Mouse (Mus musculus) neural tube, embryonic 14.5 days (tissue): ENCODE results near the gene Zfp580. TPM values are rescaled to one million over a fixed set of nuclear protein-coding genes. Genes with fewer than 3 reads are reported as not detected.

Source experiments
- ATAC-seq: fragments of 200-750 bp; cut with Nextera tagmentation; 2 replicates; pipeline ENCODE4 v1.8.0; 2017; ENCODE audit warnings: low read depth, mild to moderate bottlenecking, moderate TSS enrichment, moderate library complexity
- H3K27ac ChIP-seq: fragments of 300-500 bp; sonication (generic); 2 replicates; pipeline ENCODE4 v1.5.1; 2014; ENCODE audit warnings: low read depth, mild to moderate bottlenecking, control low read depth, low read length, moderate library complexity, mixed read lengths
- H3K27me3 ChIP-seq: fragments of 300-500 bp; sonication (generic); 2 replicates; pipeline ENCODE4 v1.6.1; 2014; ENCODE audit warnings: low read length; ENCODE audit not compliant: control insufficient read depth, insufficient read depth
- H3K36me3 ChIP-seq: fragments of 300-500 bp; sonication (generic); 2 replicates; pipeline ENCODE4 v1.6.1; 2014; ENCODE audit warnings: low read length, mixed read lengths; ENCODE audit not compliant: control insufficient read depth, insufficient read depth
- H3K4me1 ChIP-seq: fragments of 300-500 bp; sonication (generic); 2 replicates; pipeline ENCODE4 v1.6.1; 2014; ENCODE audit warnings: low read length; ENCODE audit not compliant: control insufficient read depth, insufficient read depth
- H3K4me2 ChIP-seq: fragments of 300-500 bp; sonication (generic); 2 replicates; pipeline ENCODE4 v1.6.1; 2014; ENCODE audit warnings: mild to moderate bottlenecking, low read depth, low read length, control low read depth
- H3K4me3 ChIP-seq: fragments of 300-500 bp; sonication (generic); 2 replicates; pipeline ENCODE4 v1.5.1; 2014; ENCODE audit warnings: low read depth, low read length, control low read depth, mixed read lengths
- H3K9ac ChIP-seq: fragments of 300-500 bp; sonication (generic); replicated peaks from 2 replicates; pipeline ENCODE4 v1.6.1; 2014; ENCODE audit warnings: low read depth, mild to moderate bottlenecking, control low read depth, low read length, mixed read lengths
- H3K9me3 ChIP-seq: fragments of 300-500 bp; sonication (generic); 2 replicates; pipeline ENCODE4 v1.6.1; 2016; ENCODE audit warnings: low read length; ENCODE audit not compliant: control insufficient read depth
- WGBS: fragments of 180-500 bp; shearing (Covaris S2); extraction: QIAGEN DNeasy Blood & Tissue Kit; methylation state at CpG from one replicate; pipeline ENCODE4 v1.1.7; 2014; 5-methylcytosine and 5-hydroxymethylcytosine counted together
- polyA plus RNA-seq: library from polyadenylated mRNA; unstranded; fragments of >200 nt; fragmentation: Nextera tagmentation; extraction: Ambion mirVana; gene quantifications from 2 replicates; pipeline ENCODE4 v1.2.1, GENCODE M21; 2014

Zfp580 gene
- polyA plus RNA-seq, 1 experiment from 2014 or later: 111 TPM

DNA sequence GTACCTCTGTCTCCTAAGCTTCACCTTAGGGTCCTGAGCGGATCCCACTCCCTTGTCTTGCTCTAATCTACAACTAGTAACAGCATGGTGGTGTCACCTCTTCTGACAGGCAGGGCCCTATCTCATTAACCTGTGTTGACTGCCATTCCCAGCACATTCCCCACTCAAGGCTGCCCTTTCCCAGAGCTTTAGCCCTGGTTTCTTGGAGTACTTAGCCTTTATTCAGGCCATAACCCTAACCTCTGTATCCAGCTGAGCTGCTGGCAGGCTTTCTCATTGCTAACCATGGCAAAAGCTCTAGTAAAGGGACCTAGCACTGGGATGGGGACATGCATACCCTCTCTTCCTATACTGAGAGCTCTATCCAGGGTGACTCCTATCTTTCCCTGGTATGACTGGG is 7.3 kb downstream of the Zfp580 start:
- no peak overlapping the region for H3K9ac ChIP-seq
- ATAC-seq: no peak
- H3K4me3 ChIP-seq: no peak overlapping the region
- H3K27ac ChIP-seq: no peak overlapping the region
- H3K9me3 ChIP-seq: no peaks in the 10 kb centered on the region
- peaks cover 26% of the 10 kb centered on the region for H3K4me1 ChIP-seq
- 92% methylated on average over 1 of the region's 1 CpGs for WGBS
- no peak overlapping the region for H3K4me2 ChIP-seq
- no peaks in the 10 kb centered on the region for H3K36me3 ChIP-seq
- peaks cover 21% of the 10 kb centered on the region for H3K27me3 ChIP-seq

DNA sequence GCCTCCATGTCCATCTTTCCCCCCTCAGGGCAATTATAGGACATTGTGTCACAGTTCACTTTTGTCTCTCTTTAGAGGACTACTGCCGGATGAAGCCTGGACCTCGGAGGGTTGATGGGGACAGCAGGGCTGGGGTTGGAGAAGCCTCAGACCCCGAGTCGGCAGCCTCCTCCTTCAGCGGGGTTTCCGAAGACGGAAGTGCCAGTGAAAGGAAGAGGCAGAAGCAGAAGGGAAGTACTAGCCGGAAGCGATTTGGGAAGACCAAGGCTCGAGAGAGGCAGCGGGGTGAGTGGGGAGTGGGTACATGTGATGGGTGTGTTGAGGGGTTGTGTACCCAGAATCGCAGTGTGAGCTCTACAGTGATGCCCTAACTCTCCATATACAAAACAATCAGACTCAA is 8.1 kb downstream of the Zfp580 start:
- H3K9ac ChIP-seq: no peak overlapping the region
- H3K4me2 ChIP-seq: no peak overlapping the region
- H3K27ac ChIP-seq: peak overlapping the region; percentile 97
- H3K36me3 ChIP-seq: no peaks in the 10 kb centered on the region
- ATAC-seq: no peak
- no peaks in the 10 kb centered on the region for H3K9me3 ChIP-seq
- WGBS: 93% methylated on average over 12 of the region's 12 CpGs
- peaks cover 19% of the 10 kb centered on the region for H3K27me3 ChIP-seq
- H3K4me1 ChIP-seq: peaks cover 31% of the 10 kb centered on the region
- H3K4me3 ChIP-seq: no peak overlapping the region

DNA sequence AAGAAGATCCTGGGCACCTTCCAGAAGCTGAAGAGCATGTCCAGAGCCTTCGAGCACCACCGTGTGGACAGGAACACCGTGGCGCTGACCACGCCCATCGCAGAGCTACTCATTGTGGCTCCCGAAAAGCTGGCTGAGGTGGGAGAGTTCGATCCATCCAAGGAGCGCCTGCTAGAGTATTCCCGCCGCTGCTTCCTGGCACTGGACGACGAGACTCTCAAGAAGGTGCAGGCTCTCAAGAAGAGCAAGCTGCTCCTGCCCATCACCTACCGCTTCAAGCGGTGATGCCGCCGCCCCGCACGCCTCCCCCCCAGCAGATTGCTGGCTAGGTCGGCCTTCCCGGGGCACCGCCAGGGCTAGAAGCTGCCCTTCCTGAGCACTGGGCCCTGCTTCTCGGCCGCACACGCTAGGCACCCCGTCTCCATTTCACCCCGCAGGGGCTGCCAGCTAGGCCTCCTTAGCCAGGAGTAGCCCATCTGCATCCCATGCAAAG is 8.9 kb downstream of the Zfp580 start:
- no peak for ATAC-seq
- peak overlapping the region; percentile 63 for H3K9ac ChIP-seq
- H3K9me3 ChIP-seq: no peaks in the 10 kb centered on the region
- WGBS: 2% methylated on average over 27 of the region's 27 CpGs
- H3K4me3 ChIP-seq: peak overlapping the region; percentile 68
- H3K27ac ChIP-seq: peak overlapping the region; percentile 97
- peaks cover 13% of the 10 kb centered on the region for H3K27me3 ChIP-seq
- peaks cover 36% of the 10 kb centered on the region for H3K4me1 ChIP-seq
- peak overlapping the region; percentile 72 for H3K4me2 ChIP-seq
- H3K36me3 ChIP-seq: no peaks in the 10 kb centered on the region

DNA sequence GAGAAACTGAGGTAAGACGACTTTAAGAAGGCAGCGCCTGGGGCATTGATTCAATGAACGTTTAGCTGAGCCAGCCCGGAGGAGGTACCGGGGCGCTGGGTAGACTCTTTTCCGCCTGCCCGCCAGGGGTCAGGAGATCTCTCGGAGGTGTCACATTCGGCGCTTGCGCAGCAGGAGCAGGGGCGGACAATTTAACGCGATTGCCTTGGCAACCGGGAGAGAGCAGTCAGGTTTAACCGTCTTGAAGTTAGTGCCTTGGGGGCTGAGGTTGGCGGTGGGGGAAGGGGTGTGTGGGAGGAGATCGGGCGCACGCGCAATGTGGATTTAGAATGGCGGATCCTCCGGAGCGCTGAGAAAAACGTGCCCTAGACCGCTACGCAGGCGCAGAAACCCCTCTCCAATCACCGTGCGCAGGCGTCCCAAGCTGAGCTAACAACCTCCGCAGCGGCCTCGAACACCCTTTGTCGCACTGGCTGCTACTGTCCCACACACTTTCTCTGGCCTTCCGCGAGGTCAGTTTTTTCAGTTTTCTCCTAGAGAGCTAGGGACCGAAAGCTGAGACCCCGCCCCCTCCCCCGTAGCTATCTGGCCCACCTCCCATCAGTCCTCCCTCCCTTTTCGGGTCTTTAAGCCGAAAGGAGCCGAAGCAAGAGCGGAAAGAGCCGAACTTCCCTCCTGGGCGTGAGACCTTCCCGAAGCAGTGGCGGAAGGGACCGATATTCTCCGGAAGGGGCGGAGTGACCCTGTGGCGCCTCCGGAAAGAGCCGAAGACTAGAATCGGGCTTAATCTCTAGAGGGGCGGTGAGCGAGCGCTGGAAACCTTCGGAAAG is 9.8 kb downstream of the Zfp580 start:
- H3K4me1 ChIP-seq: peaks cover 37% of the 10 kb centered on the region
- H3K36me3 ChIP-seq: peaks cover 6% of the 10 kb centered on the region; the same call in 1 of the 2 replicates
- peak overlapping the region; percentile 97 for H3K27ac ChIP-seq
- ATAC-seq: peak; percentile 88
- peak overlapping the region; percentile 80 for H3K9ac ChIP-seq
- WGBS: under 1% methylated on average over 60 of the region's 60 CpGs
- H3K27me3 ChIP-seq: peaks cover 10% of the 10 kb centered on the region; the same call in 1 of the 2 replicates
- H3K4me3 ChIP-seq: peak overlapping the region; percentile 68
- H3K9me3 ChIP-seq: no peaks in the 10 kb centered on the region
- H3K4me2 ChIP-seq: peak overlapping the region; percentile 72

DNA sequence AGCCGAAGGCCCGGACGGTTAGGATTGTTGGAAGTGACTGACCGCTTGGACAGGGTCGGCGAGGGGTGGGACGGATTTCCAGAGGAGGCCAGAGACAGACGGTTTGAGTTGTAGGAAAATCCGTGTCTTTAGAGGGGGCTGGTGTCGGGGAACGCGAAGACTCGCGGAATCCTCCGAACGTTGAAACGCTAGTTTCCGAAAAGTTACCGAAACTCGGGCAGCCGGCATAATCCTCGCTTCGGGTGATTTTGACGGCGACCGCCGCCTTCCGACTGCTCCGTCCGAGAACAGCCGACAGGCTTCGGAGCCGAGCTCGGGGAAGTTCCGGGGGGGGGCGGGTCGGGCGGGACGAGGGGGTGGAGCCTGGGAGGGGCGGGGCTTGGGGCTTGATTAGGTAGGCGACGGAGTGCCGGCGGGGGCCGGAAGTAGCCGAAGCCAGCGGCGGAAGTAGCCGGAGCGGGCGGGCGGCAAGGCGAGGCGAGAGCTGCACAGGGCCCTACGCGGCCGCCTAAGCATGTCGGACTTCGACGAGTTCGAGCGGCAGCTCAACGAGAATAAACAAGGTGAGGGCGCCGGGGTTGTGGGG is 10.5 kb downstream of the Zfp580 start, which contains the start of gene U2af2:
TSS of gene U2af2 (plus strand) at position 370 of the 586 bp plus-strand sequence.
- H3K4me3 ChIP-seq: peak within 1 kb of the TSS; percentile 68
- peak within 1 kb of the TSS; percentile 80 for H3K9ac ChIP-seq
- WGBS: under 1% methylated on average over 54 of the region's 65 CpGs
- peak within 1 kb of the TSS; percentile 97 for H3K27ac ChIP-seq
- peaks cover 9% of the 10 kb centered on the region; the same call in 1 of the 2 replicates for H3K27me3 ChIP-seq
- peaks cover 6% of the 10 kb centered on the region for H3K36me3 ChIP-seq
- peaks cover 37% of the 10 kb centered on the region for H3K4me1 ChIP-seq
- H3K9me3 ChIP-seq: no peaks in the 10 kb centered on the region
- peak within 1 kb of the TSS; percentile 72 for H3K4me2 ChIP-seq
- ATAC-seq: peak; percentile 84

DNA sequence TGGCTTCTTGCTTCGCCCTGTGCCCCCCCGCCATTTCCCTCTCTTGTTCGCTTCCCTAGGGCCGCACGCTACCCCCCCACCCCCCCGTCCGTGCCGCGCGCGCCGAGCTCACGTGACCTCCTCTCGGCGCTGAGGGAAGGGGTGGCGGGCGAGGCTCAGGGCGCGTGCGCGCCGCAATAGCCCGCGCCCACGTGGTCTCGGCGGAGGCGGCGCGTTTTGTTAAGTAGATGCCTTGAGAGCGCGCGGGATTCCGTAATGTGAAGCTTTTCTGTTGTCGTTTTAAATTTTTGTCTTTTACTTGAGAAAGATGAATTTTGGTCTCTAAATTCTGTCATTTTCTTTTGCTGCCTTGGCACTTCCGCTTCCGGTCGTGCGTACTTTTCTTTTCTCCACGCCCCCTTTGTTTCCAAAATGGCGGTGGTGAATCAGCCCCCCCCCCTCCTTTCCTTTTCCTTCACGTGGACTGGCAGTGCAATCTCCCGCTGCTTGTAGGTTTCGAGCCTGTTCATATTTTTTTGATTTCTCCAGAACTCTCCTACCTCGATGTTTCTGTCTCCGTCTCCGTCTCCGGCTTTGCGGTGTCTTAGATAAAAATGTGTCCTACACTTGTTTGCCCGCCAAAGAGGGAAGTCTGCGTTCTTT is 11.1 kb downstream of the Zfp580 start:
- Histone ChIP-seq H3K4me2 (peak overlapping the region; percentile 72), H3K27me3 (0 out of 2 replicates have a peak, but pooled peaks cover 5% of the 10 kb centered on the region), H3K36me3 (peaks cover 12% of the 10 kb centered on the region), H3K4me3 (peak overlapping the region; percentile 68), H3K27ac (peak overlapping the region; percentile 97), H3K9ac (peak overlapping the region; percentile 61), H3K4me1 (peaks cover 34% of the 10 kb centered on the region), H3K9me3 (no peaks in the 10 kb centered on the region)
- peak; percentile 47 for ATAC-seq
- under 1% methylated on average over 50 of the region's 51 CpGs for WGBS

DNA sequence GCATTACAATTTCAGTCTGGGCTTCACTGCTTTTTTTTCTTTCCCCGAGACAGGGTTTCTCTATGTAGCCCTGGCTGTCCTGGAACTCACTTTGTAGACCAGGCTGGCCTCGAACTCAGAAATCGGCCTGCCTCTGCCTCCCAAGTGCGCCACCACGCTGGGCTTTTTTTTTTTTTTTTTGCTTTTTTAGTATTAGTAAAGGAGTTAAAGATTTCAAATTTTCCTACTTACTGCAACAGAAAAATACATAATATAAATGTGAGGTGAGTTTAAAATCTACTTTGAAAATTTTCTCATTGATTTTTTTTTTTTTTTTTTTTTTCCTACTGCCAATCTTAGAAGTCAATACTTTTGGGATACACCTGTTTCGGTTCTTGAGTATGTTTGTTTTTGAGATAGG is 13.5 kb downstream of the Zfp580 start:
- peaks cover 26% of the 10 kb centered on the region for H3K4me1 ChIP-seq
- no peaks in the 10 kb centered on the region for H3K27me3 ChIP-seq
- no peak for ATAC-seq
- no peak overlapping the region for H3K27ac ChIP-seq
- no peaks in the 10 kb centered on the region for H3K9me3 ChIP-seq
- H3K36me3 ChIP-seq: peaks cover 29% of the 10 kb centered on the region
- 93% methylated on average over 6 of the region's 6 CpGs for WGBS
- H3K4me2 ChIP-seq: no peak overlapping the region
- no peak overlapping the region for H3K9ac ChIP-seq
- H3K4me3 ChIP-seq: no peak overlapping the region

DNA sequence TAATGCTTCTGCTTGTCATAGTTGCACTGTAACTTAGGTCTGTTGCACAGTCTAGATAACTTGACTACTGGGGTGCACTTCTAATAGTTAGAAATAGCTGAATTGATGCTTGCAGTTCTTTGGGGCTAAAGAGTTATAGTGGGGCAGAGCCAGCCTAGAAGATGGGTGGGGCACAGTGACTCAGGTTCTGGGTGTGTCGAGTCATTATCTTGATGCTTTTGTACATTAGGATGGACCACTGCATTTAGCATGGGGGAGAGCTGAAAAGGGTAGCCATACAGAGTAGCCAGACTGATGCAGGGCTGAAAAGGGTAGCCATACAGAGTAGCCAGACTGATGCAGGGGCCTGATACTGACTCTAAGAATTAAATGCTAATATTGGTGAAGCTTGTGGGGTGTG is 22.2 kb downstream of the Zfp580 start:
- Histone ChIP-seq H3K9ac (no peak overlapping the region), H3K27me3 (no peaks in the 10 kb centered on the region), H3K4me3 (no peak overlapping the region), H3K27ac (no peak overlapping the region), H3K9me3 (no peaks in the 10 kb centered on the region), H3K4me2 (no peak overlapping the region), H3K36me3 (peaks cover 85% of the 10 kb centered on the region), H3K4me1 (no peaks in the 10 kb centered on the region)
- ATAC-seq: no peak
- WGBS: 84% methylated on average over 1 of the region's 1 CpGs
